Mouse (Mus musculus): ENCODE results near the gene Fchsd2.
A peak's percentile ranks its signal among the peaks of the same experiment; 100 is the strongest.

The Fchsd2 gene

GRCm38 (mm10) chr7:101092618-101093017 lies at the start of gene Fchsd2:
Gene Fchsd2, plus strand, starts transcription at chr7:101092863.
- DNase-seq (ENCODE audit: low spot score in 2 of 2), result peak in 1 of 2 experiments; percentile 21

- no peak for DNase-seq (ENCODE audit: low spot score in 2 of 2)
These were observed 48.7 kb upstream of the Fchsd2 start for GRCm38 (mm10) chr7:101043846-101044541.

GRCm38 (mm10) chr7:101048247-101048646 lies 44.4 kb upstream of the Fchsd2 start:
- no peak for DNase-seq (ENCODE audit: low spot score in 2 of 2)

DNA sequence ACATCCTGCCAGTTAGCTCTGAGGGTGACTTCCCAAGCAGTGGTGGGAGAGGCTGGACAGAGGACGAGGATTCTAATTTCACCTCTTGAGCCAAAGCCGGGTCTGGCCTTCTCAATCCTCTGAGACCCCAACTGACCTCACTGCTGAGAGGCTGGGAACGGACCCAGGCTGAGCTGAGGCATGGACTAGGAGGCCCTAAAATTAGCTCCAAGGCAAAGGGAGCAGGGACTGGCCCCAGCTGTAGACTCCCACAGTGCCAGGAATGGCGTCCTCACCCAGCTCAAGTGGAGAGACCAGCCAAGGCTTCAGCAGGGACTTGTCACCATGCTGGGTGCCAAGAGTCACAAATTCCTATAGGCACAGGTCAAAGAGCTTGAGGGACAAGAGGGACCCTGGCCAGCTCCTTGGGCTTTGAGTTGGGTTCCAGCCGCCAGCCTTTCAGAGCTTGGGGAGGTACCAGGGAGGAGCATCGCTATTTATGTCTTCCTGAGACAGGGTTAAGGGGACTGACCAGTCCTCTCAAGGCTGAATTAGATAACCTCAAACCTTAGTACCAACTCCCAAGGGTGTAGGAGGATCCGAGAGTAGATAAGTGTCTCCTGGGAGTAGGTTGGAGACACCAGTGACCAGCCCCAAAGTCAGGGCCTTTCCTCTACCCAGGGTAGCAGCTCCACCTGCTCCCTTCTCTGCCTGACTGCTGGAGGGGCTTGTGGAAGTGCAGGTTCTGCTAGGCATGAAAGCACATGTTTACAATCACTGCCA lies 43.2 kb upstream of the Fchsd2 start:
- DNase-seq (ENCODE audit: low spot score in 2 of 2), result no peak

DNA sequence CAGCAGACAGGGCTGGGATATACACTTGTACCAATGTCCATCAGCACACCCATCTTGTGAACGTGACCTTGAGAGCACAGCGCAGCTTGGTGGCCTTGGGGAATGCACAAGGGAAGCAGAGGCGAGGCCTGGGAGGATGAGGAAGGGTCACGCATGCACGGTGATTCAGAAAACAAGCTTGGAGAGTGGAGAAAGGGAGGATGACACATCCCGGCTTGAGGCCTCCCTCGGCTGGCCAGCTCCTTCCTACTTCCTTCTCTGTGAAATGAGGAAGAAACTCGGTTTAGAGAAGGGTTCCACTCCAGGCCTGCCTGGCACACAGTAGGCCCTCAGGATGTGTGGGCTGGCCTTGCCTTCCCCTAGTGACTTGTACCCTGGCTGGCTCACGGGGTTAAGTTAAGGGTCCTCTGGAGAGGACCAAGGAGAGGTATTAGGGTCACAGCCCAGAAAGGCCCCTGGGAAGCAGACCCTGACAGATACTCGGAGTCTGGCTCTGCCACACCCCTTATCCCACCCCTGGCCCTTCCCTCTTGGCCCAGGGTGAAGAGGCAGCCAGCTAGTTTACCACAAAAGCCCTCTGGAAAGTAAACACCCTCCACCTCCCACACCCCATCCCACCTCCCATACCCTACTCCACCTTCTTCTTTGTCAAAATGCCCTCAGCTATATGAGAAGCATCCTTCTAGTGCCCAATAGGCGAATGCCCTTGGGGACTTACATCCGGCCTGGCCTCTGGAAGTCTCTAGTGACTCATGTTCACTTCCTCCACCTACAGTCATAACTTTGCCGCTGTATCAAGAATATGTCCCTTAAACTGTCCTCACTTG lies 41.7 kb upstream of the Fchsd2 start:
- no peak for DNase-seq (ENCODE audit: low spot score in 2 of 2)

GRCm38 (mm10) chr7:101051551-101052221 lies 41.0 kb upstream of the Fchsd2 start:
- peak in 1 of 2 experiments; percentile 59 for DNase-seq (ENCODE audit: low spot score in 2 of 2)

GRCm38 (mm10) chr7:101053136-101053535 lies 39.5 kb upstream of the Fchsd2 start:
- no peak for DNase-seq (ENCODE audit: low spot score in 2 of 2)

- DNase-seq (ENCODE audit: low spot score in 2 of 2), result no peak
These were observed 35.4 kb upstream of the Fchsd2 start for GRCm38 (mm10) chr7:101057309-101057708.

DNA sequence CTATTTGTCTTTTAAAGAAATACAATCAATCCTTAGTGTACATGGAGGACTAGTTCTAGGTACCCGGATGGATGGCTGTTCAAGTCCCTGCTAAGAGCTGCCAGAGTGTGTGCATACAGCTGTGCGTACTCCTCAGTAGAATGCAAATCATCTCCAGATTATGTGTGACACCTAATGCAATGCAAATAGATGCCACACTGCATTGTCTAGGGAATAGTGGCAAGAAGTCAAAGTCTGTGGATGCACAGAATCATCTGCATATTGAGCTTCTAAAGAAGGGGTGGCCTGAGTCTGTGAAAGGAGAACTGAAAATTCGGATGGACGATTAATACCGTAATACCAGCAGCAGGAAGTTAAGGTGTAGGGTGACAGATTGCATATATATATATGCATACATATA lies 33.5 kb upstream of the Fchsd2 start:
- DNase-seq (ENCODE audit: low spot score in 2 of 2), result no peak

DNA sequence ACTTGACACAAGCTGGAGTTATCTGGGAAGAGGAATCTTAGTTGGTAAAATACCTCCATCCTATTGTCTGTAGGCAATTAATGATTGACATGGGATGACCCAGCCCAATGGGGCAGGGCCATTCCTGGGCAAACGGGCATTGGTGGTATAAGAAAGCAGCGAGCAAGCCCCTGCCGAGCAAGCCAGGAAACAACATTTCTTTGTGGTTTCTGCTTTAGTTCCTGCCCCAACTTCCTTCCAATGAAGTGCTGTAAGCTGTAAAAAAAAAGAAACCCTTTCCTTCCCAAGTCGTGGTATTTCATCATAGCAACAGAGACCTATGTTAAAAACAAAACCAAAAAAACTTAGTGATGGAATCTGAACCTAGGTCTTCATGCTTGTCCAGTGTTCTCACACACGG lies 32.2 kb upstream of the Fchsd2 start:
- DNase-seq (ENCODE audit: low spot score in 2 of 2), result no peak

- DNase-seq (ENCODE audit: low spot score in 2 of 2), result peak; percentile 68 to 87
These were observed 31.3 kb upstream of the Fchsd2 start for GRCm38 (mm10) chr7:101061381-101061780.

- peak; percentile 58 to 64 for DNase-seq (ENCODE audit: low spot score in 2 of 2)
These were observed 30.4 kb upstream of the Fchsd2 start for GRCm38 (mm10) chr7:101062246-101062645.

DNA sequence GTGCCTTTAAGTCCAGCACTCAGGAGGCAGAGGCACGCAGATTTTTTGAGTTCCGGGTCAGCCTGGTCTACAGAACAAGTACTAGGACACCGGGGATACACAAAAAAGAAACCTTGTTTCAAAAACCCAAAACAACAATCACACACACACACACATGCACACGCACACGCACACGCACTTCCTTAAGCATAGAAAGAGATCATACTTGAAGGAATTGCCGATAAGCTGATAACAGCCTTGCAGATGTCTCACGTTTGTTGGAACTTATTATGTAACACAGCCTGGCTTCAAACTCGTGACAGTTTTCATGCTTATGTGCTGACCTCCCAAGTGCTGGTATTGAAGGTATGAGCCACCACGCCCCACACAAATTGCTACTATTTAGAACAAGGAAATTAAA lies 29.1 kb upstream of the Fchsd2 start:
- DNase-seq (ENCODE audit: low spot score in 2 of 2), result no peak

GRCm38 (mm10) chr7:101064697-101065688 lies 27.7 kb upstream of the Fchsd2 start:
- DNase-seq (ENCODE audit: low spot score in 2 of 2), result no peak

GRCm38 (mm10) chr7:101066009-101066408 lies 26.7 kb upstream of the Fchsd2 start:
- no peak for DNase-seq (ENCODE audit: low spot score in 2 of 2)

DNA sequence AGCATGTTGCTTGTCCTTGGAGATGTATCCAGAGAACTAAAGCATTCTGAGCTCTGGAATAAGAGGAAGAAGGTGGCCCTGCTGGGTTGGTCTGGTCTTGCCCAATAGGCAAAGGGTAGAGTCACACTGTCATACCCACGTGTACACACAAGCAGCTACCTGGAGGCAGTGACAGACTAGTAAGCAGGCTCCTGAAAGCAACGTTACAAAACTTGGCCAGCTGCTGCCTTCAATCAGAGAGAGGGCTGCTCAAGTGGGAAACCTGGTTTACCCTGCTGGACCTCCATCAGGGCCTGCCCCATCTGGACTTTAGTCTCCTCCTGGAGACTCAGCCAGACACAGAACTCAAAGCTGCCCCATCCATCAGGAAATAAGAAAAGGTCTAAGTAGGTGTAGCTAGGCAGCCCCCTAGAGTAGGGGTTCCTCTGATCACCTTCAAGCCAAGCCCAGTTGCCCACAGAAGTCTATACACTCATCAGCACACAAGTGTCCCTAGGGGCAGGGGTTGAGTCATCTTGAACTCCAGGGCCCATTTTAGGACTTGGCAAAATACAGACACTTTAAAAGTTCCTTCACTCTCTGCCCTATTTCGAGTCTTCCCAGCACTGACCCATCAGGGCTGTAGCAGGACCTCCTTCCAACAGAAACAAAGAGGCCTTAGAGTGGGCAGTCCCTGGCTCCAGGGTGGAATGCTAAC lies 25.9 kb upstream of the Fchsd2 start:
- no peak for DNase-seq (ENCODE audit: low spot score in 2 of 2)

DNA sequence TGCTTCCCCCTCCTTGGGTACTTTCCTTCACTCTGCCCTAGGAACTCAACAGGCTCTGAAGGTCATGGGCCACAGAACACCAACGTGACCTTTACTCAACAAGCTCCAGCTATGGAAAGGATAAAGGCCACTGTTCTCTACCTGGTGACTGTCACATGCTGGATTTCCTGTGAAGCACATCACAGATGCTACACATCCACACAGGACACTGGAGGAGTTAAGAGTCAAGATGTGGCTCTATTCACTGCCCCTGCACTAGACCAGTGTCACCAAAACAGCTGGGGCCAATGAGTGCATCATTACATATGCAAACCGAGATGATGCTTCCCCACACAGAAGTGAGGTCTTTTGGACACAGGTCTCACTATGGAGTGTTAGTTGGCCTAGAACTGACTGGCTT lies 25.1 kb upstream of the Fchsd2 start:
- DNase-seq (ENCODE audit: low spot score in 2 of 2), result no peak

- DNase-seq (ENCODE audit: low spot score in 2 of 2), result no peak
These were observed 23.4 kb upstream of the Fchsd2 start for GRCm38 (mm10) chr7:101069271-101069670.

- DNase-seq (ENCODE audit: low spot score in 2 of 2), result no peak
These were observed 22.3 kb upstream of the Fchsd2 start for GRCm38 (mm10) chr7:101070406-101070805.

DNA sequence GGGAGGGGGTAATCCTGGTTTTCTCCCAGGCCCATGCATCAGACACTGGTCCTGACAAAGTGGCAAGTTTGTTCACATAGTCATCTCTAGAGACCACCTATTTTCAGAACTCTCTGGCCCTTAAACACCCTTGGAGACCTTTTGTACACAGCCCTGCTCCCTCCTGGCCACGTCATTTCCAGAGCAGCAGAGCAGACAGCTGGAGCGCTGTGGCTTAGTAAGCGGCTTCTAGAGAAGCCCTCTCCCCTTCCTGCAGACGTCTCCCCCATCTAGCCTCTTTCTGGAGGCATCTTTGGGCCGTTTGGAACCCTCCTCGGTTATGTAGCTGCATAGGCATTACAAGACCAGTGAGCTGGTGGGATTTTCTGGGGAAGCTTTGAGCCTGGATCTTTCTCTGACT lies 21.6 kb upstream of the Fchsd2 start:
- DNase-seq (ENCODE audit: low spot score in 2 of 2), result no peak
